Mouse (Mus musculus): ENCODE data around the gene Sema6d. TPM values are rescaled to one million over a fixed set of nuclear protein-coding genes. Genes with fewer than 3 reads are reported as not detected.

Gene Sema6d
- polyA plus RNA-seq, 1 experiment from 2014 or later = 4.9 TPM

DNA sequence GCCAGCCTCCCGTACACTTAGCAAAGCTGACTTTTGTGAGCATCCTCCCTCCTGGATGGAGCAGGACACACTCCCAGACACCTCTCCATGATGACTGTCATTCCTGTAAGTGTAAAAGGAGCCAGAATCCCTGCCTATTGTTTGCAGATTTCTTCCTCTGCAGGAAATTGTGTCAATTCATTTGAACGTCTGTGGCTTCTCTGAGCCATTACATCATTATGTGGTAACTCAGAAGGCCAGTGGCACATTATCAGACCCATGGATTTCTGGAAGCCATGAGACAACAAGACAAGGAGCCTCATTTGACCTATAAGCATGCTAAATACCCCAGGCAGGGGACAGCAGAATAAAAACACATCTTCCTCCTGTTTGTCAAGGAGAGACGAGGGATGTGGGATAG, 327.0 kb downstream of the Sema6d start:
- no peak overlapping the region for H3K4me2 ChIP-seq (ENCODE audit: low read length)
- no peak for ATAC-seq (replicated peaks; ENCODE audit: low FRiP score, low read depth)
- no peaks in the 10 kb centered on the region for H3K9me3 ChIP-seq (replicated peaks; ENCODE audit: low read length)
- no peak for DNase-seq (ENCODE audit: low spot score)
- H3K9ac ChIP-seq (ENCODE audit: low read depth, low read length) = no peak overlapping the region
- no peaks in the 10 kb centered on the region for H3K27me3 ChIP-seq (ENCODE audit: insufficient read depth, low read length)
- H3K27ac ChIP-seq = no peak overlapping the region
- H3K4me3 ChIP-seq (replicated peaks; ENCODE audit: low read depth, low read length) = no peak overlapping the region
- H3K4me1 ChIP-seq (replicated peaks; ENCODE audit: insufficient read depth, low read length) = no peaks in the 10 kb centered on the region
- 65% methylated on average over 3 of the region's 3 CpGs for WGBS
- no peaks in the 10 kb centered on the region for H3K36me3 ChIP-seq (ENCODE audit: insufficient read depth, low read length)
- TF ChIP-seq CTCF (IDR thresholded peaks at IDR 0.05; ENCODE audit: low read depth) = no peak

DNA sequence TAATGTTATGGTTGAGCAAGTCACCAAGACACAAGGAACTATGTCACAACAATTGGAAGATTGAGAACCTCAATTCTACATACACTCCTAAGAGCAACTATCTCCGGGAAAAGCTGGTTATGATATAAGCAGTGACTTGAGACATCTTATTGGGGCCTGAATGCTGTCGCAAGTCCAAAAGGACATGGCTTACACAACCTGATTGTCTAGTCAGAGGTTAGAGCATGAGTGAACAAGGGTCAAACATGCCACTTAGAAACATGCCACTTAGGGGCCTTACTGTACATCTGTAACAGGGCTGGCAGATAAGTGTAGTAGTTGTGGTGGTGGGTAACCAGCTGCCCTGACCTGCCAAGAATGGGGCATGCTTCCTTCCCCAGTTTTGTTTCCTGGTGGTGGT, 328.6 kb downstream of the Sema6d start:
- Histone ChIP-seq H3K27me3 (ENCODE audit: insufficient read depth, low read length) (no peaks in the 10 kb centered on the region), H3K27ac (no peak overlapping the region), H3K4me2 (ENCODE audit: low read length) (no peak overlapping the region), H3K36me3 (ENCODE audit: insufficient read depth, low read length) (no peaks in the 10 kb centered on the region), H3K4me1 (replicated peaks; ENCODE audit: insufficient read depth, low read length) (no peaks in the 10 kb centered on the region), H3K9ac (ENCODE audit: low read depth, low read length) (no peak overlapping the region), H3K4me3 (replicated peaks; ENCODE audit: low read depth, low read length) (no peak overlapping the region), H3K9me3 (replicated peaks; ENCODE audit: low read length) (no peaks in the 10 kb centered on the region)
- no peak for ATAC-seq (replicated peaks; ENCODE audit: low FRiP score, low read depth)
- 94% methylated on average over 2 of the region's 2 CpGs for WGBS
- no peak for DNase-seq (ENCODE audit: low spot score)
- no peak for TF ChIP-seq CTCF (IDR thresholded peaks at IDR 0.05; ENCODE audit: low read depth)

DNA sequence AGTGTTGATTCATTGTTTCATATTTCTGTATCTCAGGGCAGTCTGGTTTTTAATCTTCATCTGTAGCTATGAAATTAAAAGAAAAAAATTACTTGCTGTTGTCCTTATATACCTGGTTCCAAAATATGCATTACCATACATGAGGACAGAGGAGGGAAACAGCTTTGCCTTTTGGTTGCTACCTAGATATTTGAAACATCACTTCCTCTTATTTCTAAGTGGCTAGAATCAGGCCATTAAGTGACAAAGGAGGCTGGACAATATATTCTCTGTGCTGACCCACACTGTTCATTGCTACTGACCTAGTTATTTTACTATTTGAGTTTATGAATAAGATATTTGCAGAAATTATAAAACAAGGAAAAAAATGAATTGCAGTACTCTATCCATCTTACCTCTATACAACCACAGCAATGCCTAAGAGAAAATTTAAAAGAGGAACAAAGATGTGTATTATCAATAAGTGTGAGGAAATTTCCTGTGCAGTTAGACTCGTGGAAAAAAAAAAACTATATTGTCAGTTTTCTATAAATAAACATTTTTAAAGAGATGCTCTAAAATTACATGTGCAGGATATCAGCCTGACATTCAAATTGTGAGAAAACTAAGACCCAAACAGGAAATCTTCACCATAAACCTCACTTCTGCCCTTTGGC, 330.5 kb downstream of the Sema6d start:
- no peak overlapping the region for H3K9ac ChIP-seq (ENCODE audit: low read depth, low read length)
- H3K27me3 ChIP-seq (ENCODE audit: insufficient read depth, low read length) = no peaks in the 10 kb centered on the region
- ATAC-seq (replicated peaks; ENCODE audit: low FRiP score, low read depth) = no peak
- TF ChIP-seq CTCF (IDR thresholded peaks at IDR 0.05; ENCODE audit: low read depth) = no peak
- H3K4me2 ChIP-seq (ENCODE audit: low read length) = no peak overlapping the region
- no peak overlapping the region for H3K27ac ChIP-seq
- no peaks in the 10 kb centered on the region for H3K36me3 ChIP-seq (ENCODE audit: insufficient read depth, low read length)
- H3K4me3 ChIP-seq (replicated peaks; ENCODE audit: low read depth, low read length) = no peak overlapping the region
- H3K4me1 ChIP-seq (replicated peaks; ENCODE audit: insufficient read depth, low read length) = no peaks in the 10 kb centered on the region
- H3K9me3 ChIP-seq (replicated peaks; ENCODE audit: low read length) = no peaks in the 10 kb centered on the region
- WGBS = 34% methylated on average over 1 of the region's 1 CpGs
- DNase-seq (ENCODE audit: low spot score) = no peak

DNA sequence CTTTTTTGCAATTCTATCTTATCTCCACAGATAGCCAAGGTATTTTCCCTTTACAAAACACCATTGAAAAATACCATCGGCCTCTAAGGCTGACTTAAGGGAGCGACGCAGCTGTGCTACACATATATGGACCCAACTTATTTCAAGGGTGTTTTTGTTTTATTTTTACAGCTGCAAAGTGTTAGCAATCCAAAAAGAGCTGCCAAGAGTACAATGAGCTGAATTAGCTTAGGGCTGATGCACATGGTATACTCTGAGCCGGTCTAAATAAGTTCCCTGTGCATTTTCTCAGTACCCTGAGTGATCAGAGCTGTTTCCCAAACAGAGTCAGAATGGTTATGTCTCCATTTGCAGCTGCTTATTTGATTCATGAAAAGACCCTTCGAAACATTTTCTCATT, 340.0 kb downstream of the Sema6d start:
- WGBS = 83% methylated on average over 5 of the region's 5 CpGs
- Histone ChIP-seq H3K9me3 (replicated peaks; ENCODE audit: low read length) (no peaks in the 10 kb centered on the region), H3K4me1 (replicated peaks; ENCODE audit: insufficient read depth, low read length) (no peaks in the 10 kb centered on the region), H3K4me3 (replicated peaks; ENCODE audit: low read depth, low read length) (no peak overlapping the region), H3K9ac (ENCODE audit: low read depth, low read length) (no peak overlapping the region), H3K36me3 (ENCODE audit: insufficient read depth, low read length) (no peaks in the 10 kb centered on the region), H3K4me2 (ENCODE audit: low read length) (no peak overlapping the region), H3K27ac (no peak overlapping the region), H3K27me3 (ENCODE audit: insufficient read depth, low read length) (no peaks in the 10 kb centered on the region)
- TF ChIP-seq CTCF (IDR thresholded peaks at IDR 0.05; ENCODE audit: low read depth) = no peak
- ATAC-seq (replicated peaks; ENCODE audit: low FRiP score, low read depth) = no peak
- DNase-seq (ENCODE audit: low spot score) = no peak

DNA sequence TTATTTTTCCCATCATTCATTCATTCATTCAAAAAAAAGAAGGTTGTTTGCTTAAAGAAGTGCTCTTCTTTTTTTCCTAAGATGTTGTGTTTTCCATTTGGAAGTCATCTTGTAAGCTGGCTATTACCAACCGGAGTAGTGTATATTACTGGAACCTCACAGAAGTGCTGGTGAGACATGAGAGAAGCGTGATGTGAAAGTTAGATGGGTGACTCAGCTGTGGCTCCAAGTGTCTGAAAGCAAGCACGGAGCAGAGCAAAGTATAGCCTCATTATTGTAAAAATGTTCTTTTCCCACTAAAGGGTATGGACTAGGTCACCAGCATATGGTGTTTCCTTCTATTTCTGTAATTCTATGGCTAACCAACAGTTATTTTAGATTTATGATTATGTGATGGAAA, 340.9 kb downstream of the Sema6d start:
- H3K9ac ChIP-seq (ENCODE audit: low read depth, low read length) = no peak overlapping the region
- DNase-seq (ENCODE audit: low spot score) (no peak), ATAC-seq (replicated peaks; ENCODE audit: low FRiP score, low read depth) (no peak)
- no peak overlapping the region for H3K4me2 ChIP-seq (ENCODE audit: low read length)
- H3K27me3 ChIP-seq (ENCODE audit: insufficient read depth, low read length) = no peaks in the 10 kb centered on the region
- H3K9me3 ChIP-seq (replicated peaks; ENCODE audit: low read length) = no peaks in the 10 kb centered on the region
- H3K4me1 ChIP-seq (replicated peaks; ENCODE audit: insufficient read depth, low read length) = no peaks in the 10 kb centered on the region
- no peaks in the 10 kb centered on the region for H3K36me3 ChIP-seq (ENCODE audit: insufficient read depth, low read length)
- no peak for TF ChIP-seq CTCF (IDR thresholded peaks at IDR 0.05; ENCODE audit: low read depth)
- no peak overlapping the region for H3K4me3 ChIP-seq (replicated peaks; ENCODE audit: low read depth, low read length)
- no peak overlapping the region for H3K27ac ChIP-seq
- WGBS = 93% methylated on average over 3 of the region's 3 CpGs

DNA sequence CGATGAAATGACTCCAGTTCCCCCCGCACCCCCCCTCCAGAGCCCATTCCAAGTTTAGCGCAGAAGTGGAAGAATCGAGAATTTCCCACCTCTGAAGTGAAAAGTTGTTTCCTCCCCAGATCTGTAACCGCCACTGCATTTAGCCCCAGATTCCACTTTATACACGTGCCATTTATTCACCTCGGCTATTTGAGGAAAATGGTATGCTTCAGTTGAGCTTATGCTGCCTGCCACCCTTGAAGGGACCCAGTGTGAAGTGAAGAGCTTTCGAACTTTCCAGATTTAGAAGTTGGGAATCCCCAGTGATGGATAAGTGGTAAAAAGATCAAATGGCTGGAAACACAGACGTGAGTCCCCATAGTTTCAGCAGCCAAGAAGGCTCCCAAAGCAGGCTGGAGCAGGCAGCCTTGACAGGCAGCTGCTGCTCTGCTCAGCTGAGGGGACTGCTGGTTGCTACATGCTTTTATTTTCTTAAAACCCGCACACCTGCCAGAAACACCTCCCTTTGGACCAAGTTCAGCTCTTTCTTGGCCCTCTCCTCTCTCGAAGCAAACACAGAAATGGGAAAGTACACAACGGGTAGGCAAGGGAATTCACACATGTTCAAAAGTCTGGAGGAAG, 345.7 kb downstream of the Sema6d start:
- no peak overlapping the region for H3K9ac ChIP-seq (ENCODE audit: low read depth, low read length)
- no peak for DNase-seq (ENCODE audit: low spot score)
- no peaks in the 10 kb centered on the region for H3K9me3 ChIP-seq (replicated peaks; ENCODE audit: low read length)
- no peak for ATAC-seq (replicated peaks; ENCODE audit: low FRiP score, low read depth)
- H3K27ac ChIP-seq = no peak overlapping the region
- H3K36me3 ChIP-seq (ENCODE audit: insufficient read depth, low read length) = no peaks in the 10 kb centered on the region
- no peaks in the 10 kb centered on the region for H3K4me1 ChIP-seq (replicated peaks; ENCODE audit: insufficient read depth, low read length)
- H3K27me3 ChIP-seq (ENCODE audit: insufficient read depth, low read length) = no peaks in the 10 kb centered on the region
- 68% methylated on average over 12 of the region's 12 CpGs for WGBS
- H3K4me3 ChIP-seq (replicated peaks; ENCODE audit: low read depth, low read length) = no peak overlapping the region
- no peak overlapping the region for H3K4me2 ChIP-seq (ENCODE audit: low read length)
- no peak for TF ChIP-seq CTCF (IDR thresholded peaks at IDR 0.05; ENCODE audit: low read depth)
